Mouse (Mus musculus) ES-E14 (cell line): ENCODE results near the gene Cdk10. TPM values are rescaled to one million over a fixed set of nuclear protein-coding genes. Genes with fewer than 3 reads are reported as not detected.
"Not testable (repeated sequence)": the region's sequence is repeated elsewhere in the genome, so short reads cannot be mapped to it uniquely, and the experiment has no call there.

ENCODE experiments used
- DNase-seq: peaks from one replicate; pipeline ENCODE4 v3.0.0-alpha.2; 2013; ENCODE audit warnings: low read depth, low spot score
- H3K27ac ChIP-seq: 2 replicates; pipeline ENCODE4 v1.5.1; 2012; ENCODE audit warnings: low read depth, mild to moderate bottlenecking, low read length, moderate library complexity, mixed read lengths; ENCODE audit not compliant: poor library complexity, insufficient read depth, severe bottlenecking
- H3K36me3 ChIP-seq: 2 replicates; pipeline ENCODE4 v1.6.1; 2012; ENCODE audit warnings: mild to moderate bottlenecking, low read length, moderate library complexity, mixed read lengths; ENCODE audit not compliant: control insufficient read depth, poor library complexity, insufficient read depth, severe bottlenecking
- H3K4me1 ChIP-seq, 2 experiments: fragments of 150-350 bp in 1 of 2; sonication (generic) in 1 of 2; 2 replicates each; pipeline ENCODE4 v1.6.1; 2012; ENCODE audit warnings: low read length in 2 of 2, mild to moderate bottlenecking in 1 of 2, mixed read lengths in 1 of 2; ENCODE audit not compliant: control insufficient read depth in 2 of 2, insufficient read depth in 2 of 2, poor library complexity in 1 of 2
- H3K4me3 ChIP-seq, 2 experiments: fragments of 150-350 bp in 1 of 2; sonication (generic) in 1 of 2; 2 replicates each; pipeline ENCODE4 v1.5.1; 2012; ENCODE audit warnings: low read length in 2 of 2, low read depth in 1 of 2, mild to moderate bottlenecking in 1 of 2, mixed read lengths in 1 of 2; ENCODE audit not compliant: insufficient read depth in 1 of 2, poor library complexity in 1 of 2, severe bottlenecking in 1 of 2
- H3K9ac ChIP-seq: 2 replicates; pipeline ENCODE4 v1.6.1; 2012; ENCODE audit warnings: low read depth, mild to moderate bottlenecking, low read length, mixed read lengths; ENCODE audit not compliant: poor library complexity, insufficient read depth, severe bottlenecking
- H3K9me3 ChIP-seq: fragments of 150-350 bp; sonication (generic); 2 replicates; pipeline ENCODE4 v1.6.1; 2012; ENCODE audit warnings: low read depth, mild to moderate bottlenecking, low read length; ENCODE audit not compliant: control insufficient read depth, insufficient read depth
- CHD2 ChIP-seq: IDR thresholded peaks from 2 replicates; pipeline ENCODE4 v1.6.1; 2014; ENCODE audit warnings: mild to moderate bottlenecking, low read depth, low read length, inconsistent platforms
- HCFC1 ChIP-seq: IDR thresholded peaks from 2 replicates; pipeline ENCODE4 v1.6.1; 2012; ENCODE audit warnings: low read length, inconsistent platforms, borderline replicate concordance; ENCODE audit not compliant: insufficient read depth
- MAFK ChIP-seq: IDR thresholded peaks from 2 replicates; pipeline ENCODE4 v1.6.1; 2014; ENCODE audit warnings: mild to moderate bottlenecking, low read depth, low read length, inconsistent platforms; ENCODE audit not compliant: insufficient read depth
- ZC3H11A ChIP-seq: IDR thresholded peaks from 2 replicates; pipeline ENCODE4 v1.6.1; 2012; ENCODE audit warnings: low read depth, mild to moderate bottlenecking, inconsistent platforms, low read length, borderline replicate concordance
- ZNF384 ChIP-seq: IDR thresholded peaks from 2 replicates; pipeline ENCODE4 v1.6.1; 2012; ENCODE audit warnings: low read depth, low read length, inconsistent platforms
- in situ Hi-C, 2 experiments: fragments of 600-800 bp; cut with MboI; formaldehyde crosslinking; loops; one replicate each; pipeline ENCODE4 v1.15.1; 2025; ENCODE audit warnings: low sequenced_read_pairs in 2 of 2, inconsistent platforms in 1 of 2; ENCODE audit not compliant: unreplicated experiment in 2 of 2
- total RNA-seq: library from RNA; depleted of rRNA; stranded (reverse); fragments of 300-350 nt; gene quantifications from 2 replicates; pipeline ENCODE4 v1.2.3, GENCODE M21; 2012

Cdk10 gene
- total RNA-seq, 1 experiment = 42.7 TPM

DNA sequence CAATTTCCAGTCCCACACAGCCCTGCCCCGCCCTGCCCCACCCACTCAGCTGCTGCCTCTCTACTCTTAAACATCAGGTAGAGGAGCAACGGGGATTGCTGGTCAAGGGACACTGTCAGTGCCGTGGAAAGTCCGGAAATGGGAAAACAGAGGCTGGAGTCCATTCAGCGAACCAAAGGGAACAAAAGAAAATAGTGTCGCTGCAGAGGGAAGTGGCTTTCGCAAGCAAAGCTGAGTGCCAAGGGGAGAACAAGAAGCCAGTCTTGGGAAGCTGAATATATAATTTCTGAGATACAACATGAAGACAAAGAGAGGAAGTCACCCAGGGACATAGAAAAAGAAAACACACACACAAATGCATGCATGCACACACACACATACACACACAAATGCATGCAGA is 35.8 kb upstream of the Cdk10 start:
- Histone ChIP-seq H3K36me3 (no peaks in the 10 kb centered on the region), H3K9me3 (no peaks in the 10 kb centered on the region), H3K27ac (no peak overlapping the region), H3K4me1 (peaks cover 3 to 14% of the 10 kb centered on the region in 2 experiments; a peak in 3 of 4 replicates), H3K9ac (no peak overlapping the region), H3K4me3 (no peak overlapping the region)
- in situ Hi-C loops = no loop called here
- TF ChIP-seq MAFK (no peak), ZNF384 (no peak), CHD2 (no peak), HCFC1 (no peak), ZC3H11A (no peak)
- DNase-seq = no peak

DNA sequence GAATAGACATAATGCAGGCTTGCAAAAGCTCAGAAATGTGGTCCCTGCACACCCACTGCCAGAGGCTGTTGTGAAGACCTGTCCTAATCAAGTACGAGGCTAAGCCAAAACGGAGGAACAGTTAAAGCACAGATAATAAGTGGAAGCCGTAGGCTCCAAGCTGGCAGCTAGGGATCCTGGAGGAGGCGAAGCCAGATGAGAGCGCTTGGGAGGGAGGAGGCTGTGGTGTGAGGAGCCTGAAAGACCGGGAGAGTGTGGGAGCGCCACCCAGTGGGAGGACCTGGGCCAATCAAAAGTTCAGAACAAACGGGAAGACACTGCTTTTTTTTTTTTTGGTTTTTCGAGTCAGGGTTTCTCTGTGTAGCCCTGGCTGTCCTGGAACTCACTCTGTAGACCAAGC is 34.0 kb upstream of the Cdk10 start:
- in situ Hi-C loops = no loop called here
- H3K4me1 ChIP-seq = peaks cover 3 to 14% of the 10 kb centered on the region in 2 experiments; a peak in 3 of 4 replicates
- no peak overlapping the region for H3K27ac ChIP-seq
- peak overlapping the region in 1 of 2 experiments; percentile 8; a peak in 1 of 4 replicates for H3K4me3 ChIP-seq
- H3K9ac ChIP-seq = peak overlapping the region; percentile 41; the same call in 1 of the 2 replicates
- no peaks in the 10 kb centered on the region for H3K9me3 ChIP-seq
- TF ChIP-seq CHD2 (no peak), ZC3H11A (peak; percentile 21; the same call in 1 of the 2 replicates), MAFK (no peak), HCFC1 (no peak), ZNF384 (peak; percentile 93)
- no peaks in the 10 kb centered on the region for H3K36me3 ChIP-seq
- peak; percentile 78 for DNase-seq

DNA sequence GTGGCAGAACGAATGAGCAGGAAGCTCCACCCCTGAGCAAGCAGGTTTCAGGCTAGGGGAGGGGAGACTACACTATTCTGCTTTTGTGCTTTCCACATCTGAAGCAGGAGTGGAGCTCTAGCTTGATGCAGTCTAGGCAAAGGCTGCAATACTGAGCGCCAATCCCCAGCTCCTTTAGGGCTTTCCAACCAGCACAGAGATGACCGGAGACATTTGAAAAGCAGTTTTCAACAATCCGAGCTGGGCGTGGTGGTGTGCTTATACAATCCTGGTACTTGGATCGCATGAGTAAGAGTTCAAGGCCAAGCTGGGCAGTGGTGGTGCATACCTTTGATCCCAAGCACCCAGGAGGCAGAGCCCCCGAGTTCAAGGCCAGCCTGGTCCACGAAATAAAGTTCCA is 32.7 kb upstream of the Cdk10 start:
- Histone ChIP-seq H3K36me3 (no peaks in the 10 kb centered on the region), H3K27ac (peak overlapping the region; percentile 9; the same call in 1 of the 2 replicates), H3K4me3 (peak overlapping the region in 1 of 2 experiments; percentile 2; a peak in 1 of 4 replicates), H3K9me3 (no peaks in the 10 kb centered on the region), H3K4me1 (peaks cover 3 to 14% of the 10 kb centered on the region in 2 experiments; a peak in 3 of 4 replicates), H3K9ac (no peak overlapping the region)
- TF ChIP-seq CHD2 (no peak), ZNF384 (no peak), HCFC1 (no peak), ZC3H11A (no peak), MAFK (no peak)
- peak; percentile 28 for DNase-seq
- in situ Hi-C loops = no loop called here

DNA sequence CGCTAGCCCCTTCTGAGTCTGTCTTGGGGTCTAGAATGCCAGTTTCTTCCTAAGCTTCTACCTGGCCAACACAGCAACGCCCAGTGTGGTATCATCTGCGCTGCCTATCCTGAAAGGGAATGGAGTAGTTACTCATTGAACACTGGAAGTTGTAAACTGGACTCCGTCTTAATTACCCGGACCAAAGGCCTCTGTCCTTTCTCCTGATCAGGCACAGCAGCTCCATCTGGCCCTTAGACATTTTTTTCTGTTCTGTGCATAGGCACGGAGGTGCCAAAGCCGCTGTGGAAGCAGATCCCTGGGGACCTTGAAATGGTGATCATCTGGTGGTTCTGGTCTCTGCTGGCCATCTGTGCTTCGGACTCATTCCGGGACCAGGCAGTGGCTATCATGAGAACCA is 30.9 kb upstream of the Cdk10 start:
- H3K4me1 ChIP-seq = peaks cover 3 to 16% of the 10 kb centered on the region in 2 experiments; a peak in 2 of 4 replicates
- TF ChIP-seq MAFK (no peak), CHD2 (no peak), ZNF384 (no peak), ZC3H11A (no peak), HCFC1 (no peak)
- H3K4me3 ChIP-seq = no peak overlapping the region
- no peaks in the 10 kb centered on the region for H3K9me3 ChIP-seq
- H3K9ac ChIP-seq = no peak overlapping the region
- no peaks in the 10 kb centered on the region for H3K36me3 ChIP-seq
- in situ Hi-C loops = no loop called here
- H3K27ac ChIP-seq = no peak overlapping the region
- no peak for DNase-seq

DNA sequence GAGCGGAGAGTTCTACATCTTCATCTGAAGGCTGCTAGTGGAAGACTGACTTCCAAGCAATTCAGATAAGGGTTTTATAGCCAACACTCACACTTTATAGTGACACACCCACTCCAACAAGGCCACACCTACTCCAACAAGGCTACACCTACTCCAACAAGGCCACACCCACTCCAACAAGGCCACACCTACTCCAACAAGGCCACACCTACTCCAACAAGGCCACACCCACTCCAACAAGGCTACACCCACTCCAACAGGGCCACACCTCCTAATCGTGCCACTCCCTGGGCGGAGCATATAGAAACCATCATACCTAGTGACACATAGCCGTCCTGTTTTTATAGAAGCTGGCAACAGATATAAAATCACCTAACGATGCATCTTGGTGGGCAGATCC is 27.6 kb upstream of the Cdk10 start:
- in situ Hi-C loops, H3K27ac ChIP-seq, H3K4me1 ChIP-seq, H3K36me3 ChIP-seq, H3K9me3 ChIP-seq, H3K9ac ChIP-seq: not testable (repeated sequence)
- DNase-seq = peak; percentile 45
- peak overlapping the region in 1 of 2 experiments; percentile 5; a peak in 1 of 4 replicates for H3K4me3 ChIP-seq
